Mouse (Mus musculus) myocyte (in vitro differentiated cells): Measurements from ENCODE around the gene Raver1. TPM values are rescaled to one million over a fixed set of nuclear protein-coding genes. Genes with fewer than 3 reads are reported as not detected.
A peak's percentile ranks its signal among the peaks of the same experiment; 100 is the strongest.

ENCODE experiments used
- H3K27me3 ChIP-seq: one replicate; pipeline ENCODE4 v1.6.1; 2011; ENCODE audit not compliant: control insufficient read depth, insufficient read depth, insufficient read length
- H3K36me3 ChIP-seq: one replicate; pipeline ENCODE4 v1.6.1; 2011; ENCODE audit not compliant: control insufficient read depth, insufficient read depth
- H3K4me2 ChIP-seq: one replicate; pipeline ENCODE4 v1.6.1; 2011; ENCODE audit warnings: low read depth, control low read depth
- H3K4me3 ChIP-seq: one replicate; pipeline ENCODE4 v1.5.1; 2011; ENCODE audit warnings: mild to moderate bottlenecking, control low read depth, moderate library complexity
- H3K79me2 ChIP-seq: one replicate; pipeline ENCODE4 v1.6.1; 2011; ENCODE audit not compliant: control insufficient read depth, insufficient read depth
- H3ac ChIP-seq: one replicate; pipeline ENCODE4 v1.6.1; 2011; ENCODE audit not compliant: control insufficient read depth, insufficient read length
- CEBPB ChIP-seq: IDR thresholded peaks from 2 replicates; pipeline ENCODE4 v1.6.1; 2011; ENCODE audit warnings: mild to moderate bottlenecking, moderate library complexity; ENCODE audit not compliant: poor library complexity, insufficient read depth, severe bottlenecking
- E2F4 ChIP-seq: IDR thresholded peaks from one replicate; pipeline ENCODE4 v1.6.1; 2011; ENCODE audit warnings: mild to moderate bottlenecking, control low read depth, moderate library complexity; ENCODE audit not compliant: insufficient read depth
- MAX ChIP-seq: IDR thresholded peaks from one replicate; pipeline ENCODE4 v1.6.1; 2011; ENCODE audit warnings: low read depth, mild to moderate bottlenecking, control low read depth
- MYOD1 ChIP-seq, 3 experiments: IDR thresholded peaks; one replicate each; pipeline ENCODE4 v1.6.1; 2011; ENCODE audit warnings: control low read depth in 2 of 3, low read depth in 2 of 3, mild to moderate bottlenecking in 2 of 3, moderate library complexity in 1 of 3; ENCODE audit not compliant: insufficient read length in 2 of 3, control insufficient read depth in 1 of 3
- MYOG ChIP-seq, 3 experiments: IDR thresholded peaks; one replicate each; pipeline ENCODE4 v1.6.1; 2011; ENCODE audit warnings: control low read depth in 2 of 3, low read depth in 2 of 3, mild to moderate bottlenecking in 2 of 3; ENCODE audit not compliant: insufficient read length in 2 of 3, control insufficient read depth in 1 of 3, insufficient read depth in 1 of 3
- POLR2A ChIP-seq: IDR thresholded peaks from one replicate; pipeline ENCODE4 v1.6.1; 2011; ENCODE audit warnings: low read depth, mild to moderate bottlenecking, control low read depth, moderate library complexity; ENCODE audit not compliant: insufficient read length
- POLR2AphosphoS2 ChIP-seq: IDR thresholded peaks from one replicate; pipeline ENCODE4 v1.6.1; 2011; ENCODE audit warnings: low read depth, control low read depth; ENCODE audit not compliant: insufficient read length
- REST ChIP-seq: IDR thresholded peaks from one replicate; pipeline ENCODE4 v1.6.1; 2011; ENCODE audit warnings: mild to moderate bottlenecking, control low read depth, moderate library complexity; ENCODE audit not compliant: insufficient read depth, insufficient read length
- SRF ChIP-seq: IDR thresholded peaks from one replicate; pipeline ENCODE4 v1.6.1; 2011; ENCODE audit warnings: low read depth; ENCODE audit not compliant: control insufficient read depth, insufficient read length
- TCF12 ChIP-seq: IDR thresholded peaks from one replicate; pipeline ENCODE4 v1.6.1; 2011; ENCODE audit warnings: mild to moderate bottlenecking, control low read depth; ENCODE audit not compliant: poor library complexity, insufficient read depth, severe bottlenecking
- TCF3 ChIP-seq: IDR thresholded peaks from one replicate; pipeline ENCODE4 v1.6.1; 2011; ENCODE audit warnings: low read depth, control low read depth; ENCODE audit not compliant: insufficient read length
- USF1 ChIP-seq: IDR thresholded peaks from one replicate; pipeline ENCODE4 v1.6.1; 2011; ENCODE audit warnings: low read depth, mild to moderate bottlenecking, control low read depth, moderate library complexity
- polyA plus RNA-seq: library from polyadenylated mRNA; unstranded; fragments of >200 nt; fragmentation: generic; extraction: Trizol; gene quantifications from one replicate; pipeline ENCODE4 v1.2.1, GENCODE M21; 2012; ENCODE audit warnings: missing spikeins

Gene Raver1
- polyA plus RNA-seq, 1 experiment: 24.6 TPM

DNA sequence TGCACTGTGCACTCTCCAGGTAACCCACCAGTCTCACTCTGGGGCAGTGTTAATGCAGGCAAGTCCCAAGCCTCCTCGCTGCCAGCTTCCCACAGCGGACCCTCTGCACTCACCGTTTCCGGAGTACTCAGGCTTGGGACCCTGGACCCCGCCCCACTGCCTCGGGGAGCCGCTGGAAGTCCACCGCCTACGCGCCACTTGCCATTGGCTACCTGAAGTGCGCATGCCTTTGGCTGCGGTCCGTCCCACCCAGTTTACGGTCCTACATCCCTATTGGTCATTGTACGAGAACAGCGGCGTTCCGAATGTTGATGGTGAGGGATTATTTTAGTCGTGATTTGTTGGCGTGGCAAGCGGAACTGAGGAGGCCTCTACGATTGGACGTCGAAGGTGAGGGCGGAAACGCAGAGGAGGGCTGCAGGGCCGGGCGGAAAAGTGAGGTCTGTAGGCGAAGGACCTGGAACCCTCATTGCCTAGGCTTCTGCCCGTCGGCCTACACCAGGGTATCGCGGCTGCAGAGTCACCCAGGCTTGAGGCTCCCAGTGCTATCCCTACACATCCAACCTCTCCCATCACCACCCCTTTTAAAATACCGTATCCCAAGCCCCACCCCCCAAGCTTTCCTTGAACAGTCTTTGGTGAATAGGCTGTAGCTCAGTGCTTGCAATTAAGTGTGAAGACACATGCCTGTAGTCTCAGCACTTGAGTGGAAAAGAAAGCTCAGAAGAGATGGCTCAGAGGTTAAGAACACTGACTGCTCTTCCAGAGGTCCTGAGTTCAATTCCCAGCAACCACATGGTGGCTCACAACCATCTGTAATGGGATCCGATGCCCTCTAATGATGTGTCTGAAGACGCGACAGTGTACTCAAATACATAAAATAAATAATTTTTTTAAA, 39.5 kb upstream of the Raver1 start, which contains the start of gene Tyk2:
Tyk2 (minus strand) TSS at position 185 of the 898 bp plus-strand sequence.
- Histone ChIP-seq H3ac (peak within 1 kb of the TSS; percentile 64), H3K36me3 (peaks cover 4% of the 10 kb centered on the region), H3K4me2 (peak within 1 kb of the TSS; percentile 98), H3K79me2 (no peaks in the 10 kb centered on the region), H3K4me3 (peak within 1 kb of the TSS; percentile 78), H3K27me3 (no peaks in the 10 kb centered on the region)
- TF ChIP-seq CEBPB (no peak), TCF3 (no peak), MYOD1 (IDR thresholded peaks at IDR 0.05; ENCODE audit: control insufficient read depth in 1 of 3, insufficient read length in 2 of 3, low read depth in 2 of 3) (peak in 1 of 3 experiments; percentile 25), TCF12 (no peak), REST (no peak), POLR2A (peak; percentile 73), SRF (peak; percentile 42), POLR2AphosphoS2 (peak; percentile 80), E2F4 (no peak), MAX (no peak), MYOG (IDR thresholded peaks at IDR 0.05; ENCODE audit: control insufficient read depth in 1 of 3, insufficient read depth in 1 of 3, insufficient read length in 2 of 3, low read depth in 2 of 3) (no peak), USF1 (no peak)

DNA sequence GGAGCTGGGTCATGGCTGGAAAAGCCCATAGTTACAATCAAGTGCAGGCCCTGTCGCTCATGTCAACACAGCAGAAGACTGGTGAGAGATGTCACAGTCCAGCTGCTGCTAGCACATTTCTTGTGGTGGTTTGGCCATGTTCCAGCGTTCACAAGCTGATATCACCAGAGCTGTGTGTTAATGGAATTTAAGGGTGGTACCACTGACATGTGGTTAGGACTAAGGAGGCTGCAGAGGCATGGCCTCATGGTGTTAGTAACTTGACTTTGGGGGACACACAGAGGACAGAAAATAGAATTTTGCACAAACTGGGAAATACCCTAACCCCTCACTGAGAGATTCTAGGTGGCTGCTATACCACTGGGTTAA, 34.4 kb upstream of the Raver1 start:
- Histone ChIP-seq H3K4me2 (peak overlapping the region; percentile 14), H3K36me3 (peaks cover 10% of the 10 kb centered on the region), H3ac (no peak overlapping the region), H3K4me3 (no peak overlapping the region), H3K79me2 (no peaks in the 10 kb centered on the region), H3K27me3 (no peaks in the 10 kb centered on the region)
- peak; percentile 22 for TF ChIP-seq TCF12
- TF ChIP-seq USF1: no peak
- TF ChIP-seq MAX: no peak
- TF ChIP-seq POLR2AphosphoS2: no peak
- peak; percentile 27 for TF ChIP-seq TCF3
- TF ChIP-seq CEBPB: no peak
- TF ChIP-seq MYOG (IDR thresholded peaks at IDR 0.05; ENCODE audit: control insufficient read depth in 1 of 3, insufficient read depth in 1 of 3, insufficient read length in 2 of 3, low read depth in 2 of 3): peak; percentile 6 to 86 (median 66)
- TF ChIP-seq E2F4: no peak
- TF ChIP-seq MYOD1 (IDR thresholded peaks at IDR 0.05; ENCODE audit: control insufficient read depth in 1 of 3, insufficient read length in 2 of 3, low read depth in 2 of 3): peak; percentile 72 to 93 (median 79)
- no peak for TF ChIP-seq POLR2A
- TF ChIP-seq REST: no peak
- TF ChIP-seq SRF: no peak

DNA sequence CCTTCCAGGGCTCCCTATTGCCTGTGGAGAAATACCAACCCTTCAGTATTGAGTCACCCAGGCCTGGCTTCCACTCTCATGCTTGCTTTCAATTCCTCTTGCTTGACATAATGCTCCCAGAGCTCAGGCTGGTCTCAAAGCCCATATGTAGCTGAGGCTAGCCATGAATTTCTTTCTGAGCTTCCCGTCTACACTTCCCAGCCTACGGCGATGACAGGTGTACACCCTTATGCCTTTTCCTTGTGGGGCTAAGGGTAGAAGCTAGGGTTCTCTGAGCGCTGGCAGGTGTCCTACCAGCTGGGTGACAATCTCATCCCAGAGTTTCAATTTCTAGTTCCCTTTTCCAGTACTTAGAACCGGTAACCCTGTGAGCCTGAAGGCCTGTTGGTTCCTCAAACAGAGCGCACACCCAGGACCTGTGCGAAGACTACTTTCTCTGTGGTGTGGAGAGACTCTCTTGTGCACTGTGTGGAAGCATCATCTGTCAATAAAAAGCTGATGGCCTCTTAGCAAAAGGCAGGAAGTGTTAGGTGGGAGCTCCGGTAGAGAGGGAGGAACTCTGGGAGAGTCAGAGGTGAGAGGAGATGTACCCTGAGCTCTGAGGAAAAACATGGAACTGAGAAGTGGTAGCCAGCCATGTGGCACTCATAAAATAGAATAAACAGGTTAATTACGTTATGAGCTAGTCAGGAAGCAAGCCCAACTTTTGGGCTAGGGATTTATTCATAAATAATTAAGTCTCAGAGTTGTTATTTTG, 33.9 kb upstream of the Raver1 start:
- Histone ChIP-seq H3K4me3 (no peak overlapping the region), H3K36me3 (peaks cover 10% of the 10 kb centered on the region), H3ac (no peak overlapping the region), H3K27me3 (no peaks in the 10 kb centered on the region), H3K4me2 (no peak overlapping the region), H3K79me2 (no peaks in the 10 kb centered on the region)
- TF ChIP-seq POLR2AphosphoS2: no peak
- no peak for TF ChIP-seq POLR2A
- no peak for TF ChIP-seq CEBPB
- no peak for TF ChIP-seq E2F4
- TF ChIP-seq MYOD1 (IDR thresholded peaks at IDR 0.05; ENCODE audit: control insufficient read depth in 1 of 3, insufficient read length in 2 of 3, low read depth in 2 of 3): no peak
- no peak for TF ChIP-seq MYOG (IDR thresholded peaks at IDR 0.05; ENCODE audit: control insufficient read depth in 1 of 3, insufficient read depth in 1 of 3, insufficient read length in 2 of 3, low read depth in 2 of 3)
- TF ChIP-seq TCF12: no peak
- no peak for TF ChIP-seq USF1
- no peak for TF ChIP-seq TCF3
- no peak for TF ChIP-seq REST
- no peak for TF ChIP-seq MAX
- TF ChIP-seq SRF: no peak

DNA sequence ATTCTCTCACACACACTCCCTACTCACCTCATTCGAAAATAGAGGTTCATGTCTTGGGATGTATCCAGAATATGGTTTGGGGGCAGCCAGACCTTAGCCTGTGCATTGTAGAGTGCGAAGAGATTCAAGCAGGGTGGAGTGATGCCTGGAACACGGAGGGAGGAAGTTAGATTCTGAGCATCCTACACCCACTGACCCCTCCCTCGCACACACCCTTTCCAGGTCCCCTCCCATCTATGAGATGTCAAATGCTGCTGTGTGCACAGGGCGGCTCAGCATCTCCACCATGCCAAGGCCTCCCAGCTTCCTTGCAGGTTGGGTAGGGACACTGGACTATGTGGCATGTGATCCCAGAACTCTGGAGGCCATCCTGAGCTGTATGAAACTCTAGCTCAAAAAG, 33.0 kb upstream of the Raver1 start:
- H3K36me3 ChIP-seq: peaks cover 10% of the 10 kb centered on the region
- no peaks in the 10 kb centered on the region for H3K79me2 ChIP-seq
- no peaks in the 10 kb centered on the region for H3K27me3 ChIP-seq
- H3ac ChIP-seq: no peak overlapping the region
- TF ChIP-seq MYOG (IDR thresholded peaks at IDR 0.05; ENCODE audit: control insufficient read depth in 1 of 3, insufficient read depth in 1 of 3, insufficient read length in 2 of 3, low read depth in 2 of 3) (no peak), REST (no peak), POLR2AphosphoS2 (no peak), USF1 (no peak), TCF12 (no peak), E2F4 (no peak), POLR2A (no peak), MYOD1 (IDR thresholded peaks at IDR 0.05; ENCODE audit: control insufficient read depth in 1 of 3, insufficient read length in 2 of 3, low read depth in 2 of 3) (no peak), MAX (no peak), CEBPB (no peak), SRF (no peak), TCF3 (no peak)
- no peak overlapping the region for H3K4me3 ChIP-seq
- no peak overlapping the region for H3K4me2 ChIP-seq
